Mouse (Mus musculus) lung, postnatal 36 days (tissue): ENCODE measurements around the gene Serpini1.
A peak's percentile ranks its signal among the peaks of the same experiment; 100 is the strongest.

Experiments used
- DNase-seq: peaks from one replicate; pipeline ENCODE4 v3.0.0; 2022; ENCODE audit warnings: mixed read lengths

Gene Serpini1

DNA sequence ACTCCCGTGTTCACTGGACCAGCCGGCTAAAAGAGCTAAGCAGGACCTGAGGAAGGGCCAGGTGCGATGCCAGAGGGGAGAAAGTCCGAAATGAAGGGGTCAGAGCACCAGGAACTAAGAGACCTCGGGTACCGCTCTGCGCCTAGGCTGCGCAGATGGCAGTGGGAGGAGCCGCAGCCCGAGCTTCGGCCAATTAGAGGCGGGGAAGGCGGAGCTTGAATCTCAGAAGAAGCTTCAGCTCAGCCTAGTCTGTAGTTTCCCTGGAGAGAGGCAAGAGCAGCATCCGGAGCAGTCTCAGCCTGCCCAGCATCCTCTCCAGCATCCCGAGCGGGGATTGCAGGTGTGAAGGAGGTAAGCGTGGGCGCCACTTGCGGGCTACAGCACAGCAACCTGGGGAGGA lies at the start of gene Serpini1:
Gene Serpini1 (plus strand): TSS at position 256 of the 400 bp plus-strand sequence.
- DNase-seq: peak; percentile 96

- DNase-seq: peak; percentile 70
Observed at GRCm38 (mm10) chr3:75517631-75518250, 39.6 kb upstream of the Serpini1 start.

- DNase-seq: no peak
Observed at GRCm38 (mm10) chr3:75521314-75521713, 36.0 kb upstream of the Serpini1 start.

DNA sequence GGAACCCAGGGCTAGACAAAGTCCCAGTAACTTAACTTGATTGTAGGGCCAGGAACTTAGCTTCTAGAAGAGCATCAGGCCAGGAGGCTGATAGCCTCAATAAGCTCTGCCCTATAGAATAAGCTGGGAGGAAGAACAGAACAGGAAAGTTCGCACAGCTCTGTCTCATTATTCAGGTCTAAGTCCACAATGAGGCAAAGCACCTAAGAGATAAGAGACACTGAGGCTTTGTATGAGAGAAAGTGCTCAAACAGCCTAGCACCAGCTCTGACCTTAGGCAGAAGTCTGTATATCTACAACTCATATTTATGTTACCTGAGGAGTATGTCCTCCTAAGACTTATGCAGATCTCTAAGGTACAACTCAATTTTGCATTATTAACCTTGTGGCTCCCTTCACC lies 34.8 kb upstream of the Serpini1 start:
- no peak for DNase-seq

DNA sequence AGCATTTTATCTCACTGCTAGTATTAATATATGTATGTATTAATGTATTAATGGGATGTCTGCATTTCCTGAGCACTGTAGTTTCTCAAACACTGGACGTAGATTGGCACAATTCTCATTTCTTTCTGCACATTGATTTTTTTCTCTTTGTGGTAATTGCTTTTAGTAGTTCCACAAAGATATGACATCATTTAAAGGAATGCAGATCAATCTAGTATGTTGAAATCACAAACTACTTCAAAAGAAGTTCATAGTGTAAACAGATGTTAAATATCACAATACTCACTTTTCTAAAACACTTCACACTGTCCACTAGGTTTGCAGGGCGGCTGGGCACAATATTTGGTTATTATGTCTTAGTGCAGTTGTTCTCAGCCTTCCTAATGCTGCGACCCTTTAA lies 26.3 kb upstream of the Serpini1 start:
- DNase-seq: no peak

DNA sequence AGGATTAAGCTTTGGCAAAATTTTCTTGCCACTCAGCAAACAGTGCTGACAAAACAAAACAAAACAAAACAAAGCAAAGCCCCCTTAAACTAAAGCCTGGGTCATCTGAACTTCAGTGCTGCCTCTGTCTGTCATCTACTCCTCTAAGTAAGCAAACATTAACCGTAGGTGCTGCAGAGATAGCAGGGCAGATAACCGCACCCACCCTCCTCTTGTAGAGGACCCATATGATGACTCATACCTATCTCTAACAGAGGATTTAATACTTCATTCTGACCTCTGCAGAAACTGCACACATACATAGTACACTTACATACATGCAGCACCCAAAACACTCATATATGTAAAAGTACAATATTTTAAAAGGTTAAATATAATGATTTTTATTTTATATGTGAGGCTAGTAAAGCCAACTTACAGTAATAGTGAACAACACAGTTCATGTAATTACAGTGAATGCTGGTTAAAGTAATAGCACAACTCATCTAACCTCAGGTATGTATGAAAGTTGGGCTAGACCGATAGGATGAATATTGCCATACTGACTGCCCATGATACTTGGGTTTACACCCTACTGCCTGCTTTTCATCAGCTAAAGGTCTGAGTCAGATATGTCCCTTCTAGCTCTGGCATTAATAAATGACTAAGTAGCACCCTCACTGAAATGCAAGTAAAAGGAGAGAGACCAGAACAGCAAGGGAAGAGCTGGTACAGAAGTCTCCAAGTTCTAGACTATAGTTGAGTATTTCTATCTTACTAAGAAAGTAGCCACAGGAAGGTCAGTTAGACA lies 23.1 kb upstream of the Serpini1 start:
- DNase-seq: no peak

DNA sequence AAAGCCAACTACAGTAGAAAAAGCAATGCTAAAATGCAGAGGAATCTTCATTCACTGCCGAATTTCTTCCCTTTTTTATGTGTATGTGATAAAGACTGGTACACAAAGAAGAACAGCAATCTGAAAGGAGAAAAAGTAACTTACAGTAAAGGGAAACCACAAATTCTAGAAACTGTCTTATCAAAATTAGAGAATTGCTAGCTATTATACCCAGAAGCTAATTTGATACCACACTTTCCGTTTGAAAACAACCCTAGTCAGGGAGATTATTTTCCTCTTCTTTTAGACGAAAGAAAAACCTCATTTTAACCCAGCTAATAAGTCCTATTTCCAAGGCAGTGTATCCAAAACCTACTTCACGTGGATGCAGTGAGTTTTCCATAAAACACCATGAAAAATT lies 16.1 kb upstream of the Serpini1 start:
- no peak for DNase-seq

- peak; percentile 30 for DNase-seq
Observed at GRCm38 (mm10) chr3:75542852-75543251, 14.5 kb upstream of the Serpini1 start.

DNA sequence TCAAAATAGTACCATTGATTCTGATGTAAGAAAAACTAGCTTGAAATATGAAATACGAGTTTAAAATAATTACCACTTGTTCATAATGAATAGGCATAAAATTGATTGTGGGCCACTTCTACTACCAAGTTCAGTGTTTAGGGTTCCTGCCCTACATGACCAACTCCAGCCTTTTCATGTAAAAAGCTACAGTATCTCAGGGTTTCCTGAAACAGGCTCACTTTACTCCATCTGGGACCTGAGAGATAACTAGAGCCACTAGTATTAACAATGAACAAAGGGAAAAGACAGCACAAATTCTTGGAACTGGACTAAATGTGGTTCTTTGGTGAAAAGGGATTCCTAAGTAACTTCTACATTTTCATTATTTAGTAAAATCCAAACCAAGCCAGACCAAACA lies 13.1 kb upstream of the Serpini1 start:
- no peak for DNase-seq

GRCm38 (mm10) chr3:75551248-75551647 lies 6.1 kb upstream of the Serpini1 start:
- DNase-seq: no peak

DNA sequence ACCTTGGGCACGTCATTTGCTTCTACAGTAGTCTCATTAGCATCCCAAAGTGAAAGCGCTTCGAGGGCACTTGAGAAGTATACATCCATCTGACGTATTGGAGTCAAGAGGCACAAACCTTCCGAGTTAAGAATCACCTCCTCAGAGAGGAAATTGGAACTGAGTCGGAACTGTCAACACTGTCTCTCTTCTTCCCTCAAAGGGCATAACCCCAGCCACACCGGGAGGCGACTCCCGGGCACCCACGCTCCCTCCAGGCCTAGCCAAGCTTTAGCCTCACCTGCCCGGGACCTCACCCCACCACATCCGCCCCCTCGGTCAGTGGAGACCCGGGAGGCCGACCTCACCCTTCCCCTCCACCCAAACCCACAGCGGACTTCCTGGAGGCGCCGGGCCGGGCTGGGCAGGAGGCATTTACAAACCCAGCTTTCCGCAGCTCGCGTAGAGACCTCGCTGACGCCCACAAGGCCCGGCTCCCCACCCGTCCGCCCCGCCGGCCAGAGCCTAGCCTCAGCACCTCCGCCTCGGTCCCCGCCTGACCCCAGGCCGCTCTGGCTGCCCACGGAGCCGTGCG lies 1.1 kb upstream of the Serpini1 start:
- peak; percentile 45 for DNase-seq

DNA sequence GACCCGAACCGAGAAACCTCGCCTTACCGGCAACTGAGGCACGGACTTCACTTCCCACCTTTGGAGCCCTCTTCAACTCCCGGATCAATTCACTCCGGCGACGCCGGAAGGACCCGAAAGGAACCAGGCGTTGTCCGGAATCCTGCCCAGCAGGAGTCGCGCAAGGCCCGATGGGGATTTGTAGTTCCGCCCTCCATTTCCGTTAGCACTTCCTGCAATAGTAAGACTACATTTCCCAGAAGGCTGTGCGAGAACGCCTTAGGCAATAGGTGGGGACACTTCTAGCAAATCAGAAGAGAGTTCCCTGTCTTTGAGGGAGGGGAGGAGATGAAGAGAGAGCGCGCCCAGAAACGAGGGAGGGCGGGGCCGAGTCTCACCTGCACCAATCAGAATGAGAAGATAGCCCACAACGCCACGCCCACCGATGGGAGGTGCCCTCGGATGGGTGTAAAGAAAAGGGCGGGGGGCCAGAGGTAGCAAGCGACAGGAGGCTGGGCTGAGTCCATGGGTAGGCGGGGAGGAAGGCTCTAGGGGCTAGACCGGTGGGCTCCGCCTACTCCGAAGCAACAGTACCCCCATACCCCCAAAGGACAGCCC lies 554 bp upstream of the Serpini1 start, which contains the start of gene Pdcd10:
Gene Pdcd10 (minus strand): TSS at position 162 of the 597 bp plus-strand sequence.
- DNase-seq: peak; percentile 100

DNA sequence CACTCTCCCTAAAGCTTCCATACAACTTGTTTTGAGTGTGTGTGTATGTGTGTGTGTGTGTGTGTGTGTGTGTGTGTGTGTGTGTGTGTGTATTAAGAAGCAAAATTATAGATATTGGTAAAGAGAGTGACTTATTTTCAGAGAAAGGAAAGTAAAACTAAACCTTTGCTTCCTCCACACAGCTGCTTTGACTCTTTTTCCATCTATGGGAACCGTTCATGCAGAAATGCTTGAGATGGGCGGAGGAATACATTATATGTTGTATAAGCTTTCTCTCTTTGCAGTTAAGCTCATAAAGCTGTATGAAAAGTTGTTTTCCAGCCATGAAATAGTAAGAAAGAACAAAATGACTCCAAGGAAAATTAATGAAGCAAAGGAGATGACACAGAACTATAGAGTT lies 16.7 kb downstream of the Serpini1 start:
- DNase-seq: no peak

- no peak for DNase-seq
Observed at GRCm38 (mm10) chr3:75575582-75575981, 18.2 kb downstream of the Serpini1 start.

DNA sequence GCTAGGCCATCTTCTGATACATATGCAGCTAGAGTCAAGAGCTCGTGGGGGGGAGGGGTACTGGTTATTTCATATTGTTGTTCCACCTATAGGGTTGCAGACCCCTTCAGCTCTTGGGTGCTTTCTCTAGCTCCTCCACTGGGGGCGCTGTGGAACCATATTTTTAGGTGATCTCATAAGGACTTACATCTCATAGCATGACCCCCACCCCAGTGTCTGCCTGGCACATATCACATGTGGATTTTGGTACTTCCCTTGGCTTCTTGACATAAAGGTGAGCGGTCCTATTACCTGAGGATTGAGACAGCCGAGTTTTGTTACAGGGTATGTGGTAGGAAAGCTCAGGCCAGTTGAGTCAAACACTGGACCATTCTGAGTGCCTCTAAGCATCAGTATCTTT lies 22.0 kb downstream of the Serpini1 start:
- DNase-seq: peak; percentile 26

- DNase-seq: no peak
Observed at GRCm38 (mm10) chr3:75583293-75583692, 25.9 kb downstream of the Serpini1 start.

- DNase-seq: no peak
Observed at GRCm38 (mm10) chr3:75584898-75585297, 27.6 kb downstream of the Serpini1 start.

DNA sequence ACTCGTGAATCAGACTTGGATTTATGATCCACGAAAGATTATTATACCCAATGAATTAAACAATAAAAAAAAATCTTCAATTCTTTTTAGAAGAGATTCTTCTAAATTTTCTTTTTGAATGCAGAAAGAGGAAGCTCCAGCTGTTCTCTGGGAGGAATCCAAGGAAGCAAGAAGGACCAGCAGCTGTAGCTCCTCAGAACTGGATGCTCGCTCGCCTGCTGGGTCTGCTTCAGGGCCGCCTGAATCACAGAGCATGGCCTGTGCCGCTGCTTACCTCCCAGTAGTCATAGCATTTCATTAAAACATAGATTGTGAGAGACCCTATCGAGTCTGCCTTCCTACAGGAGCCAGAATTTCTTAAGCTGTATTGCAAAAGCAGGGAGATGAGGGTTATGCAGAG lies 53.7 kb downstream of the Serpini1 start:
- peak; percentile 3 for DNase-seq

DNA sequence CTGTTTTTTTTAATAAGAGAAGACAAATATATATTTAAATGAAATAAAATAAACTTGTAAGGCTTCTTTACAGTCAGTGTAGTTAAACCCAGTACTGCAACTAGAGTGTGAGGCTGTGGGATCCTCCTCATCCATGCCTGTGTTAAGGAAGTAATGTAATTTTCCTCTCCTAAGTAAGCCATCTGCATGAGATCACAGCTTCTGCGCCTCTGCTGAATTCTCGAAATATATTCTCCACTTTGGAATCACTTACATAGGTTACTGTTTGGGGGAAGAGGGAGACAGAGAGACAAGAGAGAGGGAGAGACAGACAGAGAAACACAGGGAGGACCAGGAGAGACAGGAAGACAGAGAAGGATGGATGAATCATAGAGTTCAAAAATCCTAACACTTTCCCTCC lies 67.3 kb downstream of the Serpini1 start:
- no peak for DNase-seq

GRCm38 (mm10) chr3:75630988-75631615 lies 73.8 kb downstream of the Serpini1 start:
- peak; percentile 72 for DNase-seq

- DNase-seq: no peak
Observed at GRCm38 (mm10) chr3:75633221-75633620, 75.9 kb downstream of the Serpini1 start.

- DNase-seq: no peak
Observed at GRCm38 (mm10) chr3:75633635-75634034, 76.3 kb downstream of the Serpini1 start.

- no peak for DNase-seq
Observed at GRCm38 (mm10) chr3:75635648-75636047, 78.3 kb downstream of the Serpini1 start.
